Mouse (Mus musculus) forebrain, postnatal 0 days (tissue): ENCODE data around the gene Add2. TPM values are rescaled to one million over a fixed set of nuclear protein-coding genes. Genes with fewer than 3 reads are reported as not detected.

Experiments
- ATAC-seq: fragments of 200-750 bp; cut with Nextera tagmentation; 2 replicates; pipeline ENCODE4 v1.8.0; 2017; ENCODE audit warnings: mild to moderate bottlenecking, moderate library complexity
- DNase-seq: peaks from one replicate; pipeline ENCODE4 v3.0.0-alpha.2; 2015
- H3K27ac ChIP-seq: fragments of 300-500 bp; sonication (generic); 2 replicates; pipeline ENCODE4 v1.5.1; 2014; ENCODE audit warnings: low read depth, mild to moderate bottlenecking, antibody characterized with exemption, low read length, moderate library complexity, mixed read lengths
- H3K27me3 ChIP-seq: fragments of 300-500 bp; sonication (generic); 2 replicates; pipeline ENCODE4 v1.6.1; 2014; ENCODE audit warnings: mild to moderate bottlenecking, low read length, mixed read lengths; ENCODE audit not compliant: insufficient read depth
- H3K36me3 ChIP-seq: fragments of 300-500 bp; sonication (generic); 2 replicates; pipeline ENCODE4 v1.6.1; 2014; ENCODE audit warnings: mild to moderate bottlenecking, moderate library complexity; ENCODE audit not compliant: insufficient read depth
- H3K4me1 ChIP-seq: fragments of 300-500 bp; sonication (generic); 2 replicates; pipeline ENCODE4 v1.6.1; 2014; ENCODE audit warnings: antibody characterized with exemption; ENCODE audit not compliant: insufficient read depth
- H3K4me2 ChIP-seq: fragments of 300-500 bp; sonication (generic); 2 replicates; pipeline ENCODE4 v1.6.1; 2014; ENCODE audit warnings: low read depth, mild to moderate bottlenecking, moderate library complexity
- H3K4me3 ChIP-seq: fragments of 300-500 bp; sonication (generic); 2 replicates; pipeline ENCODE4 v1.5.1; 2014; ENCODE audit warnings: low read depth, low read length, mixed read lengths
- H3K9ac ChIP-seq: fragments of 300-500 bp; sonication (generic); 2 replicates; pipeline ENCODE4 v1.6.1; 2014; ENCODE audit warnings: mild to moderate bottlenecking
- H3K9me3 ChIP-seq: fragments of 300-500 bp; sonication (generic); 2 replicates; pipeline ENCODE4 v1.6.1; 2016; ENCODE audit warnings: low read length
- CTCF ChIP-seq: sonication (generic); IDR thresholded peaks from 2 replicates; pipeline ENCODE4 v1.5.1; 2016; ENCODE audit warnings: antibody characterized with exemption, control low read depth, low read depth
- WGBS: fragments of 180-500 bp; shearing (Covaris S2); extraction: QIAGEN DNeasy Blood & Tissue Kit; methylation state at CpG from one replicate; pipeline ENCODE4 v1.1.7; 2014; 5-methylcytosine and 5-hydroxymethylcytosine counted together
- polyA plus RNA-seq: library from polyadenylated mRNA; unstranded; fragments of >200 nt; fragmentation: Nextera tagmentation; extraction: Ambion mirVana; gene quantifications from 2 replicates; pipeline ENCODE4 v1.2.1, GENCODE M21; 2015
- total RNA-seq: library from RNA; depleted of rRNA; stranded (reverse); fragments of >200 nt; gene quantifications from 2 replicates; pipeline ENCODE4 v1.2.3, GENCODE M21; 2014

Gene Add2
- total and polyA plus RNA-seq, 2 experiments from 2014 or later, result 186 to 267 TPM

DNA sequence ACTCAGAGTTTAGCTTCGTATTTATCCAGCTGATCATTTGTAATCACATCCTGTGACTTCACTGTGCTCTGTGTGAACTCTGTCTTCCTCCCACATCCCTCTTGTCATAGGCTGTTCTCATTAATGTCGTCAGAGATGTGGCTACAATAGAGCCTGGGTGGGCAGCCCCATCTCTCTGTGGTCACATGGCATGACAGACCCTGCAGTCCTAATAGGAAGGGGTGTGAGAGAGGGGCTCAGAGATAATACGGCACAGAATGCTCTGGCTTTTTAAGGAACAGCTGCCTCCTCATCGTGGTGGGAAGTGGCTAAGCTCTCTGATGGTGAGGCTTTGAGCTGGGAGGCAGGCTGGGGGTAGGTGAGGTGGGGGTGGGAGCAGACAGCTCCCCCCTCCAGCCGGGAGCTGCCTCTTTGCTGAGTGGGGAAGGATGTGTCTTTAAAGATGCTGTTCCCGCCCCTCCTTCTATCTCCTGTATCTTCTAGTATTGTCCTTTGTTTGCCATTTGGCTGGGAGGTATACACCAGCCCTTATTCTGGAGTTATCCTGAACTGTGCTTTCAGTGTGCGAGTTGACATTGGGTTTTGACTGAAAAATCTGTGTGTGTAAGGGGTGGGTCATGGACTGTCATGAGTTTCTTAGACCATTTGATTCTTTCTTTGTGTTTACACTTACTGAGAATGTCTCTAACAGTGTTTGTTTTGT is 30.8 kb downstream of the Add2 start:
- Histone ChIP-seq H3K9me3 (no peaks in the 10 kb centered on the region), H3K27me3 (no peaks in the 10 kb centered on the region), H3K4me2 (peak overlapping the region; percentile 29), H3K36me3 (0 out of 2 replicates have a peak, but pooled peaks cover 4% of the 10 kb centered on the region), H3K4me3 (no peak overlapping the region), H3K27ac (peak overlapping the region; percentile 82), H3K9ac (peak overlapping the region; percentile 31; the same call in 1 of the 2 replicates), H3K4me1 (peaks cover 61% of the 10 kb centered on the region)
- ATAC-seq (peak; percentile 81), DNase-seq (peak; percentile 36)
- WGBS, result 14% methylated on average over 7 of the region's 7 CpGs
- no peak for TF ChIP-seq CTCF

DNA sequence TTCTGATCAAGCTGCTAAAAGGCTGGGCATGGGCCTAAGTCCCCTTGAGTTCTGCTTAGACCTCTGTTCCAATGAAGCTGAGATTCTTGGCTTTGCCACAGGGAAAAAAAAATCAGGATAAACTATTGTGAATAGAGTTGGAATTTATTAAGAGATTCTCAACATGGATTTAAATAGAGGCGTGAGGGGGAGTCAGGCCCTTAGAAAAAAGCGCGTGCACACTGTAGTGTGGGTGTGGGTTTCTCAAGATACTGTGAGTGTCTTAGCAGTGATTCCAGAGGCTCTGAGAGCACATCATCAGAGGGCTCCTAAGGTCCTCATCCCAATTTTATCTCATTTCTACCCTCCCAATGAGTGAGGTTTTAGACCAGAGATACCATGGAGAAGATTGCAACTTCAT is 31.7 kb downstream of the Add2 start:
- 0 out of 2 replicates have a peak, but pooled peaks cover 4% of the 10 kb centered on the region for H3K36me3 ChIP-seq
- H3K9ac ChIP-seq, result no peak overlapping the region
- TF ChIP-seq CTCF, result no peak
- DNase-seq (no peak), ATAC-seq (no peak)
- 75% methylated on average over 3 of the region's 3 CpGs for WGBS
- H3K4me1 ChIP-seq, result peaks cover 69% of the 10 kb centered on the region
- peak overlapping the region; percentile 82; the same call in 1 of the 2 replicates for H3K27ac ChIP-seq
- no peaks in the 10 kb centered on the region for H3K9me3 ChIP-seq
- H3K4me2 ChIP-seq, result no peak overlapping the region
- no peak overlapping the region for H3K4me3 ChIP-seq
- no peaks in the 10 kb centered on the region for H3K27me3 ChIP-seq

DNA sequence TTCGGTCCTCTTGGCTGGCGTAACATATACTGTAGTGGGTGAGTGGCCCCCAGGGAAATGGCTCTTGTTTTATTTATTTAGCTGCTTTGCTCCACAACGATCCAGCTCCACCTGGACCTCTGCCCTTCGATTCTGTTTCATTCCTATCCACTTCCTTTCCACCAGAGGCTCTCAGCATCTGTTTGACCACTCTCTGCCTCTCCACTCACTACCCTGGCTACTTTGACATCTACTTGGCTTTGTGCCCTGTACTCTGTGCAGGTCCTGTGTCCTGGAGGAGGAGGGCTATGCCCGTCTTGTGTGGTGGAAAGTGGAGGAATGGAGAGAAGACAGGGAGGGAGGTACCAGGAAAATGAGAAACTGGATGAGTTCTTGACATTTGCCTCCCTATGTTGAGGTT is 33.7 kb downstream of the Add2 start:
- no peak for TF ChIP-seq CTCF
- Histone ChIP-seq H3K27ac (peak overlapping the region; percentile 97), H3K4me3 (no peak overlapping the region), H3K36me3 (0 out of 2 replicates have a peak, but pooled peaks cover 4% of the 10 kb centered on the region), H3K27me3 (no peaks in the 10 kb centered on the region), H3K4me2 (0 out of 2 replicates have a peak overlapping the region, but pooled peaks have one; percentile 17), H3K4me1 (peaks cover 85% of the 10 kb centered on the region), H3K9me3 (no peaks in the 10 kb centered on the region), H3K9ac (peak overlapping the region; percentile 18; the same call in 1 of the 2 replicates)
- no peak for ATAC-seq
- no peak for DNase-seq
- 51% methylated on average over 5 of the region's 5 CpGs for WGBS

DNA sequence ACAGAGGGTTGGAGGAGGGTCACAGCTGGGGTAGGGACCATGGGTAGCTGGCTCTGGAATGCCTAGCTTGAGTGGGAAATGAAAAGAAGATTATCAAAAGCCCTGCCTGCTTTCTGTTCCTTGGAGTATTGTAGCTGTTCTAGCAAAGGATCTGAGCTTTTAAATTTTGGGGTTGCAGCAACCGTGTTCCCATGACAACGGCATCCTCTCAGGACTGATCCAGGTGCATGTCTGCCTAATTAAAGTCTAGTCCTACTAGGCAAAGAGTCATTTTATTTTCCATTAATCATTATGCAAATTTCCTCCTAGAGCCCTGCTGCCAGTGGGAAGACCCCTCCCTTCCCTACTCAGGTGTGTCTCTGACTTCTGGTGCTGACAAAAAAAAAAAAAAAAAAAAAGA is 34.2 kb downstream of the Add2 start:
- Histone ChIP-seq H3K9me3 (no peaks in the 10 kb centered on the region), H3K36me3 (0 out of 2 replicates have a peak, but pooled peaks cover under 1% of the 10 kb centered on the region), H3K4me3 (no peak overlapping the region), H3K4me2 (0 out of 2 replicates have a peak overlapping the region, but pooled peaks have one; percentile 17), H3K4me1 (peaks cover 83% of the 10 kb centered on the region), H3K27ac (peak overlapping the region; percentile 97), H3K27me3 (no peaks in the 10 kb centered on the region), H3K9ac (peak overlapping the region; percentile 18; the same call in 1 of the 2 replicates)
- WGBS, result 35% methylated on average over 2 of the region's 2 CpGs
- ATAC-seq (peak; percentile 19; the same call in 1 of the 2 replicates), DNase-seq (peak; percentile 56)
- no peak for TF ChIP-seq CTCF

DNA sequence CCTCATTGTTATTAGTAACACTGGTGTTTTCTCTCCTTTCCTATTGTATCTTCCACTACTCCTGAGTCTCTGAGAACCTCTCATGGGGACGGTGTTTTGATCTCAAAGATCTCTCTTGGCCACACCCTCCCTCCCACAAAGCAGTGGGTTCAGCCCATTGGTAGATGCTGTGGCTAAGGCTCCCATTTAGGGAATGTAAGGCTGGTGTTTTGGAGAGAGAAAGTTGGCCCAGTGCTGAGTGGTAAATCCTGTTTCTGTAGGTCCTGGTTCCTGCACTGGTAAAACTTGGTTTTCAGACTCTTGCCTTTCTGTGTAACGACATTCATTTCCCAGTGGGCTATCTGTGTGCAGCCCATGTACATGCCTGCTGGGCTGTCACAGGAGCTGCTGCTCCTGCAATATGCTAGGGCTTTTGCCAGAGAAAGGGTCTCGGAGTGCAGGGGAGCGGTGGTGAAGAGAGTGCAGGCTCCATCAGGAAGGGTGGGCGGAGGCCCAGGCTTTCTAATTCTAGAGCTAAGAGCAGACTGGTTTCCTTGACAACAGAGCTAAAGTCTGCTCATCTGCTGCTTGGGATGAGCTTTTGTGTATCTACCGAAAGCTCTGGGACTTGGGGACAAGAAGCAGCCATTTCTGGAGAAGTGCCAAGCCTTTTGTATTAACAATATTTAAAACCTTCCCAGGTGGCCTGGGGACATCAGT is 36.0 kb downstream of the Add2 start:
- no peak overlapping the region for H3K4me3 ChIP-seq
- no peaks in the 10 kb centered on the region for H3K9me3 ChIP-seq
- peak overlapping the region; percentile 13 for H3K4me2 ChIP-seq
- peaks cover 80% of the 10 kb centered on the region for H3K4me1 ChIP-seq
- no peaks in the 10 kb centered on the region for H3K36me3 ChIP-seq
- peak; percentile 90 for ATAC-seq
- 12% methylated on average over 6 of the region's 6 CpGs for WGBS
- no peak for TF ChIP-seq CTCF
- H3K27ac ChIP-seq, result peak overlapping the region; percentile 97
- H3K9ac ChIP-seq, result peak overlapping the region; percentile 41; the same call in 1 of the 2 replicates
- peak; percentile 90 for DNase-seq
- no peaks in the 10 kb centered on the region for H3K27me3 ChIP-seq

DNA sequence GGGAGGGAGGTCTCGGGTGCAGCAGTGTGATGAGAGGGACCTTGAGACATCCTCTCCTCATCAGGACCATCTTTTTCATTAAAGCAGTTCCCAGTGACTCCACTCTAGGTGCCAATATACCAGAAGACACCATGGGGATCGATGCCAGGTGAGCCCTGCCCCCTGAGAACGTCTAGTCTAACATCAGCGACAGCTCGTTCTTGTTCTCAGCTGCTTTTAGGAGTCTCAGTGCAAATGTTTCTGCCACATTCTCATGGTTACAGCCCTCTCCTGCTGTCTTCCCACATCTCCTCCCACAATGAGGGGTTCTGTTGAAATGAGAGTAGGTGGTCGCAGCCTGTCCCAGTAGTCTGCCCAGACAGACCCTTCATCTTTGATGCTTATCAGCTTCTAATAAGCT is 38.2 kb downstream of the Add2 start:
- DNase-seq (no peak), ATAC-seq (no peak)
- H3K4me1 ChIP-seq, result peaks cover 87% of the 10 kb centered on the region
- no peak overlapping the region for H3K4me3 ChIP-seq
- no peak for TF ChIP-seq CTCF
- H3K36me3 ChIP-seq, result no peaks in the 10 kb centered on the region; the same call in 1 of the 2 replicates
- no peaks in the 10 kb centered on the region for H3K9me3 ChIP-seq
- H3K27me3 ChIP-seq, result no peaks in the 10 kb centered on the region
- no peak overlapping the region for H3K4me2 ChIP-seq
- peak overlapping the region; percentile 97 for H3K27ac ChIP-seq
- no peak overlapping the region for H3K9ac ChIP-seq
- WGBS, result 64% methylated on average over 6 of the region's 6 CpGs
